ENCODE assay signal across 8 mouse cellular contexts in genomic region chr12:4523208-4523607, GRCm38 (mm10). TPM values are rescaled to one million over a fixed set of nuclear protein-coding genes. Genes with fewer than 3 reads are reported as not detected.
A peak's percentile ranks its signal among the peaks of the same experiment; 100 is the strongest.
DNase-seq lines count a peak whose midpoint lies in the region; ATAC-seq and TF ChIP-seq lines count a peak whose summit lies in the region.

No protein-coding gene starts in this region.

- no peaks in the 10 kb centered on the region for H3K9me3 ChIP-seq in hindbrain, embryonic 14.5 days (ENCODE audit: control insufficient read depth, low read length)

- H3K4me2 ChIP-seq in hindbrain, embryonic 14.5 days (replicated peaks) = peak overlapping the region; percentile 35
- H3K4me2 ChIP-seq in myocyte (ENCODE audit: low read depth) = peak overlapping the region; percentile 31

- WGBS in hindbrain, embryonic 14.5 days = 2% methylated on average over 10 of the region's 10 CpGs

- no peak for TF ChIP-seq CTCF in gastrocnemius, adult 2 months (IDR thresholded peaks at IDR 0.05)

- DNase-seq in adrenal gland, postnatal 25 days = peak; percentile 43
- DNase-seq in embryo, embryonic 10 days (ENCODE audit: low spot score) = peak; percentile 64
- peak; percentile 84 for DNase-seq in gastrocnemius, adult 2 months
- peak; percentile 72 for DNase-seq in hindbrain, embryonic 14.5 days (ENCODE audit: low spot score)
- peak; percentile 50 to 57 for DNase-seq in left cerebral cortex, postnatal 25 days (ENCODE audit: low spot score in 2 of 2)
- DNase-seq in yolk sac, embryonic 10.5 days (ENCODE audit: low spot score) = peak; percentile 24

- TF ChIP-seq POLR2A in myocyte (IDR thresholded peaks at IDR 0.05; ENCODE audit: insufficient read length, low read depth) = no peak

- H3K4me1 ChIP-seq in hindbrain, embryonic 14.5 days (replicated peaks; ENCODE audit: control insufficient read depth, insufficient read depth, low read length) = peaks cover 29% of the 10 kb centered on the region

- peak overlapping the region; percentile 80 for H3K27ac ChIP-seq in gastrocnemius, adult 2 months
- H3K27ac ChIP-seq in hindbrain, embryonic 14.5 days = peak overlapping the region; percentile 82

- no peaks in the 10 kb centered on the region; the same call in 1 of the 2 replicates for H3K27me3 ChIP-seq in hindbrain, embryonic 14.5 days (ENCODE audit: control insufficient read depth, insufficient read depth, low read length)
- H3K27me3 ChIP-seq in myocyte (ENCODE audit: control insufficient read depth, insufficient read depth, insufficient read length) = no peaks in the 10 kb centered on the region

- H3K4me3 ChIP-seq in gastrocnemius, adult 2 months = peak overlapping the region; percentile 56
- no peak overlapping the region for H3K4me3 ChIP-seq in hindbrain, embryonic 14.5 days (replicated peaks; ENCODE audit: low read length)
- H3K4me3 ChIP-seq in myocyte = no peak overlapping the region

- no peaks in the 10 kb centered on the region for H3K36me3 ChIP-seq in hindbrain, embryonic 14.5 days (replicated peaks; ENCODE audit: control insufficient read depth, insufficient read depth)
- no peaks in the 10 kb centered on the region for H3K36me3 ChIP-seq in myocyte (ENCODE audit: control insufficient read depth, insufficient read depth)

- no peaks in the 10 kb centered on the region for H3K79me2 ChIP-seq in myocyte (ENCODE audit: control insufficient read depth, insufficient read depth)

- intact Hi-C loops in gastrocnemius, adult 2 months (cut with DNase I) = loop anchor here (2.0 kb wide), 1 partner anchor 46 kb away; the partner anchor contains the start of gene Ncoa1
- intact Hi-C loops in left cerebral cortex, postnatal 25 days (cut with DNase I) = loop anchor here (2.0 kb wide), 1 partner anchor 46 kb away; the partner anchor contains the start of gene Ncoa1

- H3ac ChIP-seq in myocyte (ENCODE audit: control insufficient read depth, insufficient read length) = no peak overlapping the region

- ATAC-seq in hindbrain, embryonic 14.5 days (ENCODE audit: low FRiP score) = peak; percentile 78
- no peak for ATAC-seq in granulocyte monocyte progenitor cell, adult 5-6 weeks (replicated peaks; ENCODE audit: poor library complexity, severe bottlenecking)

- H3K9ac ChIP-seq in hindbrain, embryonic 14.5 days = peak overlapping the region; percentile 22; the same call in 1 of the 2 replicates

TF ChIP-seq in myocyte, 11 proteins besides CTCF, POLR2A, EP300 and RAD21:
- TF ChIP-seq MAX (IDR thresholded peaks at IDR 0.05; ENCODE audit: low read depth) (no peak), MYOD1 (IDR thresholded peaks at IDR 0.05; ENCODE audit: control insufficient read depth in 1 of 3, insufficient read length in 2 of 3, low read depth in 2 of 3) (peak in 2 of 3 experiments; percentile 79 to 84), SRF (IDR thresholded peaks at IDR 0.05; ENCODE audit: control insufficient read depth, insufficient read length, low read depth) (no peak), E2F4 (IDR thresholded peaks at IDR 0.05; ENCODE audit: insufficient read depth) (no peak), REST (IDR thresholded peaks at IDR 0.05; ENCODE audit: insufficient read depth, insufficient read length) (no peak), TCF3 (IDR thresholded peaks at IDR 0.05; ENCODE audit: insufficient read length, low read depth) (no peak), MYOG (IDR thresholded peaks at IDR 0.05; ENCODE audit: control insufficient read depth in 1 of 3, insufficient read depth in 1 of 3, insufficient read length in 2 of 3, low read depth in 2 of 3) (peak; percentile 6 to 73 (median 45)), POLR2AphosphoS2 (IDR thresholded peaks at IDR 0.05; ENCODE audit: insufficient read length, low read depth) (no peak), USF1 (IDR thresholded peaks at IDR 0.05; ENCODE audit: low read depth) (no peak), TCF12 (IDR thresholded peaks at IDR 0.05; ENCODE audit: insufficient read depth, poor library complexity, severe bottlenecking) (peak; percentile 4), CEBPB (IDR thresholded peaks at IDR 0.05; ENCODE audit: insufficient read depth, poor library complexity, severe bottlenecking) (no peak)

RNA-seq across cellular contexts. Expression of gene Ncoa1, which starts 46.2 kb away (rescaled TPM):
- total RNA-seq in adrenal gland, postnatal 25 days (2021) = 48.0 and 52.2 TPM in 2 replicates
- total RNA-seq in gastrocnemius, adult 2 months (2021) = 10 to 100 TPM; 26.1 to 26.6 TPM
- 17.8 and 19.4 TPM in 2 replicates for polyA plus RNA-seq in hindbrain, embryonic 14.5 days (2014; fragmentation: Nextera tagmentation; extraction: Ambion mirVana)
- total RNA-seq in left cerebral cortex, postnatal 25 days (2021) = 100 to 1,000 TPM in 1 of 2 experiments, 10 to 100 TPM in 1; 98.4 to 101 TPM
- 7.1 TPM for polyA plus RNA-seq in myocyte (2012; fragmentation: generic; extraction: Trizol)
- 14.5 and 15.6 TPM in 2 replicates for total RNA-seq in granulocyte monocyte progenitor cell, adult 5-6 weeks (2014; fragmentation: Nextera tagmentation)
- 10.1 and 16.9 TPM in 2 replicates for total RNA-seq in granulocyte monocyte progenitor cell, adult 5-6 weeks (2017)

Comparison
In these comparisons a context has a peak if more than half of its experiments do, and no peak if none do; other contexts are left out.
1. DNase-seq: peak in every context shown above with its lines; median percentile 84 in gastrocnemius, adult 2 months; 72 in hindbrain, embryonic 14.5 days; 64 in embryo, embryonic 10 days; 54 in left cerebral cortex, postnatal 25 days; 43 in adrenal gland, postnatal 25 days; 24 in yolk sac, embryonic 10.5 days.